Mouse (Mus musculus): ENCODE measurements around the gene Gtdc1. TPM values are rescaled to one million over a fixed set of nuclear protein-coding genes. Genes with fewer than 3 reads are reported as not detected.

Gtdc1 gene
- polyA plus RNA-seq, 1 experiment = not detected

DNA sequence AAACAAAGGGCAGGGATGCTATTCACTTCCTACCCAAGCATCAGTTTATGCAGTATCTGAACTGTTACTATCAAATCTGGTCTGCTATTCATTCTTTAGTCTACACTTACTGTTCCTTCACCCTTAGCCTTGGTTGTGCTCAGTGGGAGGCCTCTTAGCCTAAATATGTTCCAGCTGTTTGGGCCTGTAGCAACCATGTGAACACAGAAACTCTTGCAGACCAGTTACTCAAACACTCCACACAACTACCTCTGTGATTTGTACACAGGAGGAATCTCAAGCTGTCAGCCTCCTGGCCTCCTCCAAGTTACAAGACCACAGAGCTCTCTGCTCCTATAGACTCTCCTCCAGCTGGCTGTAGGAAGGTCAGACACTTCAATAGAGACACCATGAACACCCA, 384.7 kb downstream of the Gtdc1 start:
- TF ChIP-seq POLR2A (IDR thresholded peaks at IDR 0.05; ENCODE audit: insufficient read depth, low read depth, low read length) = no peak
- no peaks in the 10 kb centered on the region for H3K4me1 ChIP-seq (ENCODE audit: control insufficient read depth, insufficient read depth, low read length)
- H3K4me3 ChIP-seq (ENCODE audit: insufficient read depth, low read depth, low read length) = no peak overlapping the region
- H3K27ac ChIP-seq (ENCODE audit: insufficient read depth, low read depth, low read length) = no peak overlapping the region

DNA sequence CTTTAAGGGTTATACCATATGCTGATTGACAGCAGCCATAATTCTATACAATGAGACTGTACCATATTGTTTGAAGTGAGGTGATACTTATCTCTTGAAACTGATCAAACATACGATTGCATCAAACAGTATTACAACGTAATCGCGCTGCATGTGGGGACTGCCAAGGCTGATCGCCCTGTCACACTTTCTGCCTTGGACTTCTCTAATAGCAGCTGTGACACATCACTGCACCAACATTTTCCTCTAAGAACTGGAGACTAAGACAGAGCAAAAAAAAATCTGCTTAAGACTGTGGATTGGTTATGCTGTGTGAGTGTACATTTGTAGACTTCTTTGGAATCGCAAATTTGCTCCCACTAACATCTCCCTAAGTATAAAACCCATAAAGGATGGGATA, 385.7 kb downstream of the Gtdc1 start:
- Histone ChIP-seq H3K4me3 (ENCODE audit: insufficient read depth, low read depth, low read length) (no peak overlapping the region), H3K4me1 (ENCODE audit: control insufficient read depth, insufficient read depth, low read length) (no peaks in the 10 kb centered on the region), H3K27ac (ENCODE audit: insufficient read depth, low read depth, low read length) (no peak overlapping the region)
- WGBS = 78% methylated on average over 6 of the region's 6 CpGs
- TF ChIP-seq CTCF (IDR thresholded peaks at IDR 0.05; ENCODE audit: insufficient read depth, low read depth, low read length) = no peak
- TF ChIP-seq POLR2A (IDR thresholded peaks at IDR 0.05; ENCODE audit: insufficient read depth, low read depth, low read length) = no peak

DNA sequence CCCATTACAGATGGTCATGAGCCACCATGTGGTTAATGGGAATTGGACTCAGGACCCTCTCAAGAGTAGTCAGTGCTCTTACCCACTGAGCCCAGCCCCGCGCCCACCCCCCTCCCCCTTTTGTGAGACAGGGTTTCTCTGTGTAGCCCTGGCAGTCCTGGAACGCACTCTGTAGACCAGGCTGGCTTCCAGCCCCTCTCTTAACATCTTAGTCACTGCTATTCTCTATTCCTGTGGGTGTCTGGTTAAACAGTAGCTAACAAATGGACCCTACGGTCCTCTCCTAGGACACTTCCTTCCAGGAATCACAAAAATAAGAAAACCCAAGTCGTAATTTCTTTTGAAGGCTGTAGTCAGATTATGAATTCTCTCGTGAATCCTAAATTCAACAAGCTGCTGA, 386.6 kb downstream of the Gtdc1 start:
- Histone ChIP-seq H3K27ac (ENCODE audit: insufficient read depth, low read depth, low read length) (no peak overlapping the region), H3K4me1 (ENCODE audit: control insufficient read depth, insufficient read depth, low read length) (no peaks in the 10 kb centered on the region), H3K4me3 (ENCODE audit: insufficient read depth, low read depth, low read length) (no peak overlapping the region)
- TF ChIP-seq POLR2A (IDR thresholded peaks at IDR 0.05; ENCODE audit: insufficient read depth, low read depth, low read length) = no peak
- no peak for TF ChIP-seq CTCF (IDR thresholded peaks at IDR 0.05; ENCODE audit: insufficient read depth, low read depth, low read length)
- WGBS = 78% methylated on average over 6 of the region's 6 CpGs

DNA sequence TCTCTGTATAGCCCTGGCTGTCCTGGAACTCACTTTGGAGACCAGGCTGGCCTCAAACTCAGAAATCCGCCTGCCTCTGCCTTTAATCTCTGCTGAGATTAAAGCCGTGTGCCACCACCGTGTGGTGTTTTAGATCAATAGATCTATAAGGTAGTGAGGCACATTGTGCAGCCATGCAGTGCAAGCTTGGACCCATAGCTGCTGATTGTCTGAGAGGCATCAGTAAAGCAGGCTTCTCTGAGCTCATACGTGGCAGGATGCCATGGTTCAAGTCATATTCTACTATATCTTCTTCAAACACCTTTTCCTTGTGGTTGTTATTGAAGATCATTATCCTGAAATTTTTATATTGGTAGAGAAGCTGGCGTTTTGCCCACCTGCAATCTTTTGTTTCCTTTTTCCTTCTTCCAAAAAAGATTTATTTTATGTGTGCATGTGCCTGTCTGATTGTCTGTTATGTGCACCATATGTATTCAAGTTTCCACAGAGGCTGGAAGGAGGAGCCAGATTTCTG, 388.3 kb downstream of the Gtdc1 start:
- Histone ChIP-seq H3K27ac (ENCODE audit: insufficient read depth, low read depth, low read length) (no peak overlapping the region), H3K4me1 (ENCODE audit: control insufficient read depth, insufficient read depth, low read length) (no peaks in the 10 kb centered on the region), H3K4me3 (ENCODE audit: insufficient read depth, low read depth, low read length) (no peak overlapping the region)
- 86% methylated on average over 5 of the region's 5 CpGs for WGBS
- TF ChIP-seq POLR2A (IDR thresholded peaks at IDR 0.05; ENCODE audit: insufficient read depth, low read depth, low read length) (no peak), CTCF (IDR thresholded peaks at IDR 0.05; ENCODE audit: insufficient read depth, low read depth, low read length) (no peak)

DNA sequence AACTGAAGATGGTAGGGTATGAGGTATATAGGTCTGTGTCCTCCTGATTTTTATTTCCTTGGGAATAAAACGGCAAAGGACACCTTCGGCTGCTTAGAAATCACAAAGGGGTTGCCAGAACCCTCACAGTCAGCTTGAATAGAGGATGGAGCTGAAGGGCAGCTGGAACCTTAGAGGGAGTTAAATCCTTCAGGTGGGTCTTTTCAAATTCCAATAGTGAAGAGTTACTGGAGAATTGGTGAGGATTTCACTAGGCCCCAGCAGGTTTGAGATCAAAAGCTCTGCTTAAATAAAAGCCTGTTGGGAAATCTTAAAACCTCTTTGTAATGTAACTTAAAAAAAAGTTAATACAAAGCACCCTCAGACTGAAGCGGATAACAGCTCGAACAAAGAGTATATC, 389.3 kb downstream of the Gtdc1 start:
- H3K4me3 ChIP-seq (ENCODE audit: insufficient read depth, low read depth, low read length) = no peak overlapping the region
- 79% methylated on average over 4 of the region's 4 CpGs for WGBS
- no peak overlapping the region for H3K27ac ChIP-seq (ENCODE audit: insufficient read depth, low read depth, low read length)
- TF ChIP-seq CTCF (IDR thresholded peaks at IDR 0.05; ENCODE audit: insufficient read depth, low read depth, low read length) (no peak), POLR2A (IDR thresholded peaks at IDR 0.05; ENCODE audit: insufficient read depth, low read depth, low read length) (no peak)
- H3K4me1 ChIP-seq (ENCODE audit: control insufficient read depth, insufficient read depth, low read length) = no peaks in the 10 kb centered on the region

DNA sequence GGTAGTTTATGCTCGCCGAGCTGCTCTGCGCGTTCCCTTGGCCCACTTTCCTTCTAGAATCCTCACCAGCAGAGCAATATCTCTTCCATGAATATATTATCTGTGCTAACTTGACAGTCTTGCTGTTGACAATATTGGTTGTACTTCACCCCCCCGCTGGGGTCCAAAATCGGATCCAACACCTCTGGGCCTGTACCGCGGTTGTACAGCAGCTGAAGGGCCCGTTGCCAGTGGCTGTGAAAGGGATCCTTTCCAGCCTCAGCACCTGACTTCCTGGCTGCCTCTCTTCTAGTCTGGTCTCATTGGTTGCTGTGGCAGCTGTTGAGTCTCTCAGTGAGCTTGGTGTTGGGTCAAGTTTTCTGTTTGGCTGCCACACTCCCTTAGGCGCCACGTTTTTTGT, 391.7 kb downstream of the Gtdc1 start:
- Histone ChIP-seq H3K4me1 (ENCODE audit: control insufficient read depth, insufficient read depth, low read length) (no peaks in the 10 kb centered on the region), H3K4me3 (ENCODE audit: insufficient read depth, low read depth, low read length) (no peak overlapping the region), H3K27ac (ENCODE audit: insufficient read depth, low read depth, low read length) (no peak overlapping the region)
- no peak for TF ChIP-seq CTCF (IDR thresholded peaks at IDR 0.05; ENCODE audit: insufficient read depth, low read depth, low read length)
- TF ChIP-seq POLR2A (IDR thresholded peaks at IDR 0.05; ENCODE audit: insufficient read depth, low read depth, low read length) = no peak
- WGBS = 75% methylated on average over 11 of the region's 11 CpGs

DNA sequence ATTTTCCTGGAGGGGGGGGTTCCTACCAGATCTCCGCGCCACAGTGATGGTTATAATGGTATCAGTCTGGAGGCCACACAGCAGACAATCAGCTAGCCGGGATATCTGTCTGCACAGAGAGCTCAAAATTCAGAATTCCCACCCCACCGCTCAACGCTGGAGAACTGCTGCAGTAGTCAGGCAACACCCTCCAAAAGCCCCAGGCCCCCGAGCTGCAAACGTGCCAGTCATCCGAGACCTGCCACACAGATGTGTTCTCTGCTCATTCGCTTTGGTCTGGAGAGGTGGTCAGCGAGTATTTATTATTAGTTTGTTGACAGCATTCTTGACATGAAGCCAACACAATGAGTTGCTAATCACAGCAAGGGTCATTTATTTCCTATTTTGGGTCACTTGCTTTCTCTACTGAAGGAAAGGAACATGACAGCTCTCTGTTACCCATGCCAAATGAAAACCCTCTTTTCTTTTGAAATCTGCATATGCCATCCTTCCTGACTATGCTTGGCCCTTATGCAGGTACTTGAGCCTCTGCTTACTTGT, 392.3 kb downstream of the Gtdc1 start:
- TF ChIP-seq CTCF (IDR thresholded peaks at IDR 0.05; ENCODE audit: insufficient read depth, low read depth, low read length) = no peak
- no peak for TF ChIP-seq POLR2A (IDR thresholded peaks at IDR 0.05; ENCODE audit: insufficient read depth, low read depth, low read length)
- H3K4me1 ChIP-seq (ENCODE audit: control insufficient read depth, insufficient read depth, low read length) = no peaks in the 10 kb centered on the region
- 89% methylated on average over 10 of the region's 10 CpGs for WGBS
- H3K27ac ChIP-seq (ENCODE audit: insufficient read depth, low read depth, low read length) = no peak overlapping the region
- H3K4me3 ChIP-seq (ENCODE audit: insufficient read depth, low read depth, low read length) = no peak overlapping the region

DNA sequence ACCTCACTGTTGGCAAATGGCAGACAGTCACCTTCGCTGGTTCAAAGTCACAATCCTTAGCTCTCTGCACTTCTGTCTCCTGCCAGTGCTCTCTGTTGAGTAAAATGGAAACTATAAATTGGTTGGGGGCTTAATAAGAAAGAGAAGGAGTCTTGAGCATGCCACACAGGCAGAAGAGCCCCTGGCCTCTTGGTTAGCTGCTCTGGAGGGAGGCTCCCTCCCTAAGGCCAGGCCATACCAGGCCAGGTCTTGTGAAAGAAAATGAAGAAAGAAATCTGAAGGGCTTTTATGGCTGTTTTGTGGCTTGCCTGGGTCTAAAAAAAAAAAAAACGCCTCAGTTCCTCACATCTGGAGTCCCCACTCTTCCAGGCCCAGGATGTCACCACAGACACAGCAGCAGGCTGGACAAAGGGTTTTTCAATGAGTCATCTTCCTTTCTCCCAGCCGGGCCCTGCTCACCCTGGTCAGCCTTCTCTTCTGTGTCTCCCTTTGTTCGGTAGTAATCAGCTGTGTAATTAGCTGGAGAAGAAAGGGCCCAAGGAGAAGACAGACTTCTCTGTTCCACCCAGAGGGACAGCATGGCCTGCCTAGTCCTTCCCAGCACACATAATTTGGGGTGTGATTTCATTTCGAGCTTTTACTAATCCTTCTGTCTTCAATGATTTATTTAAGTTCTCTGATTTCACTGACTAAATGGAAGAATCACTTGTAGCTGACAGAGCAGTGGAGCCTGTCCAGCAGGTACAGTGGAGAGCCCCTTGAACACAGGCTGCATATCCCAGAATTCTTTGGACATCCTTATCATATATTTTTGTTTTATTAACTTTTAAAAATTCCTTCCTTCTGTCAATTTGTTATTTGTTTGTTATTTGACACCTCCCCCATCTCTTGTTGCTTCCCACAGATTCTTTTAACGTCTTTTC, 401.1 kb downstream of the Gtdc1 start:
- no peak overlapping the region for H3K4me3 ChIP-seq (ENCODE audit: insufficient read depth, low read depth, low read length)
- no peak overlapping the region for H3K27ac ChIP-seq (ENCODE audit: insufficient read depth, low read depth, low read length)
- WGBS = 40% methylated on average over 6 of the region's 6 CpGs
- H3K4me1 ChIP-seq (ENCODE audit: control insufficient read depth, insufficient read depth, low read length) = peaks cover 4% of the 10 kb centered on the region; the same call in 1 of the 2 replicates
- TF ChIP-seq CTCF (IDR thresholded peaks at IDR 0.05; ENCODE audit: insufficient read depth, low read depth, low read length) (no peak), POLR2A (IDR thresholded peaks at IDR 0.05; ENCODE audit: insufficient read depth, low read depth, low read length) (no peak)

DNA sequence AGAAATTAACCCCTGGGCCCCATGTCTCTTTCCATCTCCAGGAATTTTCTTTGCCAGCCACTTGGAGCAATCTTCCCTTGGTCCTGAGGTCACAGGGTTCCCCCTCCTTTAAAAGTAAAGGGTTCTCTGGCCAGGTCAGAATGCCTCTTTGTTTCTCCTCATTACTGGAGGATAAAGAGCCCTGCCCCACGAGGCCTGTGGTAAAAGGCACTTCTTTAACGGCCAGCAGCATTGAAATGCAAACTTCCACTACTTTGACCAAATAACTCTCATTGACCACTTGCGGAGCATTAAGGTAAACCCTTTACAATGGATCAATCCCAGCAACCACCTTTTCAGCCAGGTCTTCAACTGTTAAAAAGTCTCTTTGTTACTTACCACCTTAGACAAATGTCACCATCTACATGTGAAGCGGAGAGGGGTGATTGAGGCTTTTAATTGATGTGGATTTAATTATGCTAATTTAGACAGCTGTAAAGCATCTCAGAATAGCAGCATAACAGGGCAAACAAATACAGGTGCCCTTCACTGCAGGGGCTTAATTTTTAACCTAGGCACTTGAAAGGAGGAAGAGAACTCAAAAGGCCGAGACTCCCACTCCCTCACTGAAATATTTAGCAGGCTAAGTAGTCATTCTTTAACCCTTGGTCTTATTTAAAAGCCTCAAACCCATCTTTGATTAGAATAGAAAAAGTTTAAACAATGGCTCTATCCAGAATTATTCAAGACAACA, 402.1 kb downstream of the Gtdc1 start:
- no peak for TF ChIP-seq CTCF (IDR thresholded peaks at IDR 0.05; ENCODE audit: insufficient read depth, low read depth, low read length)
- TF ChIP-seq POLR2A (IDR thresholded peaks at IDR 0.05; ENCODE audit: insufficient read depth, low read depth, low read length) = no peak
- 71% methylated on average over 5 of the region's 5 CpGs for WGBS
- peaks cover 4% of the 10 kb centered on the region; the same call in 1 of the 2 replicates for H3K4me1 ChIP-seq (ENCODE audit: control insufficient read depth, insufficient read depth, low read length)

More for the DNA sequence above, 402.1 kb downstream of the Gtdc1 start:
- no peak overlapping the region for H3K27ac ChIP-seq (ENCODE audit: insufficient read depth, low read depth, low read length)
- no peak overlapping the region for H3K4me3 ChIP-seq (ENCODE audit: insufficient read depth, low read depth, low read length)
